Mouse (Mus musculus): ENCODE results near the gene Ccdc153. TPM values are rescaled to one million over a fixed set of nuclear protein-coding genes. Genes with fewer than 3 reads are reported as not detected.

The Ccdc153 gene
- polyA plus RNA-seq, 2 experiments = not detected

GRCm38 (mm10) chr9:44269077-44269476 is 28.6 kb downstream of the Ccdc153 start:
- 69% methylated on average over 3 of the region's 3 CpGs for WGBS (ENCODE audit: insufficient replicate concordance)
- TF ChIP-seq CTCF (IDR thresholded peaks at IDR 0.05; ENCODE audit: low read depth) = peak; percentile 81
- TF ChIP-seq EP300 (IDR thresholded peaks at IDR 0.05; ENCODE audit: low read depth) = no peak
- Histone ChIP-seq H3K9me3 (ENCODE audit: control insufficient read depth, low read length) (no peaks in the 10 kb centered on the region), H3K4me2 (ENCODE audit: low read depth) (no peak overlapping the region; the same call in 1 of the 2 replicates), H3K27ac (no peak overlapping the region), H3K27me3 (ENCODE audit: control insufficient read depth, insufficient read depth, low read length) (no peaks in the 10 kb centered on the region), H3K4me1 (replicated peaks; ENCODE audit: control insufficient read depth in 2 of 2, insufficient read depth in 2 of 2, low read length in 1 of 2) (peaks cover 3 to 18% of the 10 kb centered on the region in 2 experiments; a peak in 2 of 4 replicates), H3K4me3 (ENCODE audit: insufficient read depth in 1 of 2, low read depth in 2 of 2, low read length in 2 of 2) (no peak overlapping the region), H3K9ac (replicated peaks) (no peak overlapping the region), H3K36me3 (replicated peaks; ENCODE audit: control insufficient read depth, insufficient read depth, low read depth) (peaks cover 11% of the 10 kb centered on the region; the same call in 1 of the 2 replicates)
- ATAC-seq (ENCODE audit: insufficient read depth) = no peak
- peak in 1 of 3 experiments; percentile 47 for DNase-seq (ENCODE audit: low read depth in 3 of 3, low spot score in 3 of 3)

- no peak overlapping the region for H3K27ac ChIP-seq
- WGBS (ENCODE audit: insufficient replicate concordance) = 91% methylated on average over 4 of the region's 4 CpGs
- ATAC-seq (ENCODE audit: insufficient read depth) = no peak
Measured at GRCm38 (mm10) chr9:44269973-44270372, 29.5 kb downstream of the Ccdc153 start.

GRCm38 (mm10) chr9:44283183-44283582 is 42.7 kb downstream of the Ccdc153 start:
- Histone ChIP-seq H3K4me3 (ENCODE audit: insufficient read depth in 1 of 2, low read depth in 2 of 2, low read length in 2 of 2) (no peak overlapping the region), H3K27me3 (ENCODE audit: control insufficient read depth, insufficient read depth, low read length) (no peaks in the 10 kb centered on the region), H3K36me3 (replicated peaks; ENCODE audit: control insufficient read depth, insufficient read depth, low read depth) (peaks cover 61% of the 10 kb centered on the region), H3K9ac (replicated peaks) (no peak overlapping the region), H3K9me3 (ENCODE audit: control insufficient read depth, low read length) (no peaks in the 10 kb centered on the region), H3K27ac (no peak overlapping the region), H3K4me2 (ENCODE audit: low read depth) (no peak overlapping the region), H3K4me1 (replicated peaks; ENCODE audit: control insufficient read depth in 2 of 2, insufficient read depth in 2 of 2, low read length in 1 of 2) (peaks cover 4 to 20% of the 10 kb centered on the region in 2 experiments)
- no peak for DNase-seq (ENCODE audit: low read depth in 3 of 3, low spot score in 3 of 3)
- no peak for ATAC-seq (ENCODE audit: insufficient read depth)
- WGBS (ENCODE audit: insufficient replicate concordance) = 79% methylated on average over 5 of the region's 5 CpGs
- TF ChIP-seq CTCF (IDR thresholded peaks at IDR 0.05; ENCODE audit: low read depth) (no peak), EP300 (IDR thresholded peaks at IDR 0.05; ENCODE audit: low read depth) (no peak)

More at GRCm38 (mm10) chr9:44269973-44270372, 29.5 kb downstream of the Ccdc153 start:
- Histone ChIP-seq H3K4me2 (ENCODE audit: low read depth) (no peak overlapping the region), H3K36me3 (replicated peaks; ENCODE audit: control insufficient read depth, insufficient read depth, low read depth) (peaks cover 19% of the 10 kb centered on the region; the same call in 1 of the 2 replicates), H3K4me1 (replicated peaks; ENCODE audit: control insufficient read depth in 2 of 2, insufficient read depth in 2 of 2, low read length in 1 of 2) (peaks cover 3 to 18% of the 10 kb centered on the region in 2 experiments; a peak in 2 of 4 replicates), H3K4me3 (ENCODE audit: insufficient read depth in 1 of 2, low read depth in 2 of 2, low read length in 2 of 2) (no peak overlapping the region), H3K9me3 (ENCODE audit: control insufficient read depth, low read length) (no peaks in the 10 kb centered on the region), H3K9ac (replicated peaks) (no peak overlapping the region), H3K27me3 (ENCODE audit: control insufficient read depth, insufficient read depth, low read length) (no peaks in the 10 kb centered on the region)
- no peak for DNase-seq (ENCODE audit: low read depth in 3 of 3, low spot score in 3 of 3)
- TF ChIP-seq CTCF (IDR thresholded peaks at IDR 0.05; ENCODE audit: low read depth) (no peak), EP300 (IDR thresholded peaks at IDR 0.05; ENCODE audit: low read depth) (no peak)

- Histone ChIP-seq H3K27ac (peak overlapping the region; percentile 96), H3K36me3 (replicated peaks; ENCODE audit: control insufficient read depth, insufficient read depth, low read depth) (peaks cover 40% of the 10 kb centered on the region), H3K4me3 (ENCODE audit: insufficient read depth in 1 of 2, low read depth in 2 of 2, low read length in 2 of 2) (peak overlapping the region; percentile 78 to 85), H3K4me1 (replicated peaks; ENCODE audit: control insufficient read depth in 2 of 2, insufficient read depth in 2 of 2, low read length in 1 of 2) (peaks cover 16 to 26% of the 10 kb centered on the region in 2 experiments), H3K9ac (replicated peaks) (peak overlapping the region; percentile 94), H3K4me2 (ENCODE audit: low read depth) (peak overlapping the region; percentile 88), H3K27me3 (ENCODE audit: control insufficient read depth, insufficient read depth, low read length) (no peaks in the 10 kb centered on the region), H3K9me3 (ENCODE audit: control insufficient read depth, low read length) (no peaks in the 10 kb centered on the region)
- WGBS (ENCODE audit: insufficient replicate concordance) = 3% methylated on average over 6 of the region's 6 CpGs
- ATAC-seq (ENCODE audit: insufficient read depth) (peak; percentile 44), DNase-seq (ENCODE audit: low read depth in 3 of 3, low spot score in 3 of 3) (peak in 2 of 3 experiments; percentile 52 to 65)
- no peak for TF ChIP-seq EP300 (IDR thresholded peaks at IDR 0.05; ENCODE audit: low read depth)
- TF ChIP-seq CTCF (IDR thresholded peaks at IDR 0.05; ENCODE audit: low read depth) = no peak
Measured at GRCm38 (mm10) chr9:44286256-44286850, 45.9 kb downstream of the Ccdc153 start.

- H3K4me2 ChIP-seq (ENCODE audit: low read depth) = peak overlapping the region; percentile 88
- H3K9me3 ChIP-seq (ENCODE audit: control insufficient read depth, low read length) = no peaks in the 10 kb centered on the region
- H3K27ac ChIP-seq = peak overlapping the region; percentile 96
- DNase-seq (ENCODE audit: low read depth in 3 of 3, low spot score in 3 of 3) (peak in 1 of 3 experiments; percentile 31), ATAC-seq (ENCODE audit: insufficient read depth) (peak; percentile 10; the same call in 1 of the 2 replicates)
- 7% methylated on average over 11 of the region's 11 CpGs for WGBS (ENCODE audit: insufficient replicate concordance)
- H3K4me1 ChIP-seq (replicated peaks; ENCODE audit: control insufficient read depth in 2 of 2, insufficient read depth in 2 of 2, low read length in 1 of 2) = peaks cover 16 to 26% of the 10 kb centered on the region in 2 experiments
- H3K27me3 ChIP-seq (ENCODE audit: control insufficient read depth, insufficient read depth, low read length) = no peaks in the 10 kb centered on the region
- H3K9ac ChIP-seq (replicated peaks) = peak overlapping the region; percentile 94
- peak overlapping the region; percentile 78 to 85 for H3K4me3 ChIP-seq (ENCODE audit: insufficient read depth in 1 of 2, low read depth in 2 of 2, low read length in 2 of 2)
- H3K36me3 ChIP-seq (replicated peaks; ENCODE audit: control insufficient read depth, insufficient read depth, low read depth) = peaks cover 38% of the 10 kb centered on the region
- TF ChIP-seq EP300 (IDR thresholded peaks at IDR 0.05; ENCODE audit: low read depth) (no peak), CTCF (IDR thresholded peaks at IDR 0.05; ENCODE audit: low read depth) (no peak)
Measured at GRCm38 (mm10) chr9:44287003-44287400, 46.5 kb downstream of the Ccdc153 start.

Data from liver, embryonic 14.5 days (tissue).